Mouse (Mus musculus): Measurements from ENCODE around the gene Lgals9.

DNA sequence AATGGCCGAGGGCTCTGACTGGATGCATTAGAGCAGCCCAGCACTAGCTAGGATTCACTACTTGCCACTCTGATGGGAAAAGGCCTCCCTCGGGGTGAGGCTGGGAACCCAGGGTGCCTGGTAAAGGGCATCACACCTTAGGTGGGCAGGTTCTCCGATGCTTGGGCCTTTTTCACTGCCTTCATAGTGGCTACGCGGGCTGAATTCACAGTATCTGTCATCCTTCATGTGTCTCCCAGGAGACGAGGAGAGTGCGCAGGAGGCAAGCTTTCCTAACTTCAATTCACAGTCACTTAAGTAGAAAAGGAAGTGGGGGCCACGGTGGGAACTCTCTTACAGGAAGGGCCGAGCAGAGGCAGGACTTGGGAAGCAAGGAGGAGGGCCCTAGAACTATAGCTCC, 29.1 kb upstream of the Lgals9 start:
- TF ChIP-seq POLR2A (IDR thresholded peaks at IDR 0.05; ENCODE audit: extremely low read depth, insufficient read depth, low read length) (no peak), CTCF (IDR thresholded peaks at IDR 0.05; ENCODE audit: low read depth, low read length) (no peak)
